Mouse (Mus musculus): ENCODE measurements around the gene Trabd2b.

Gene Trabd2b

GRCm38 (mm10) chr4:114406355-114407101 is at the start of gene Trabd2b:
Gene Trabd2b, plus strand, starts transcription at chr4:114406724.
- peak; percentile 33 to 50 for DNase-seq

GRCm38 (mm10) chr4:114357420-114357819 is 49.1 kb upstream of the Trabd2b start:
- DNase-seq, result no peak

- no peak for DNase-seq
Observed at GRCm38 (mm10) chr4:114358874-114359273, 47.6 kb upstream of the Trabd2b start.

GRCm38 (mm10) chr4:114359818-114360217 is 46.7 kb upstream of the Trabd2b start:
- DNase-seq, result no peak

- DNase-seq, result no peak
Observed at GRCm38 (mm10) chr4:114361336-114361735, 45.2 kb upstream of the Trabd2b start.

- no peak for DNase-seq
Observed at GRCm38 (mm10) chr4:114365000-114365399, 41.5 kb upstream of the Trabd2b start.

GRCm38 (mm10) chr4:114365595-114365994 is 40.9 kb upstream of the Trabd2b start:
- DNase-seq, result no peak

GRCm38 (mm10) chr4:114367005-114367404 is 39.5 kb upstream of the Trabd2b start:
- DNase-seq, result peak; percentile 27 to 35

- no peak for DNase-seq
Observed at GRCm38 (mm10) chr4:114367840-114368239, 38.7 kb upstream of the Trabd2b start.

GRCm38 (mm10) chr4:114369591-114369990 is 36.9 kb upstream of the Trabd2b start:
- DNase-seq, result no peak

GRCm38 (mm10) chr4:114370935-114371715 is 35.4 kb upstream of the Trabd2b start:
- DNase-seq, result no peak

- no peak for DNase-seq
Observed at GRCm38 (mm10) chr4:114372699-114373098, 33.8 kb upstream of the Trabd2b start.

- DNase-seq, result no peak
Observed at GRCm38 (mm10) chr4:114374330-114374729, 32.2 kb upstream of the Trabd2b start.

- no peak for DNase-seq
Observed at GRCm38 (mm10) chr4:114377531-114377930, 29.0 kb upstream of the Trabd2b start.

GRCm38 (mm10) chr4:114378512-114378911 is 28.0 kb upstream of the Trabd2b start:
- DNase-seq, result no peak

GRCm38 (mm10) chr4:114379416-114379956 is 27.0 kb upstream of the Trabd2b start:
- no peak for DNase-seq

GRCm38 (mm10) chr4:114382627-114383026 is 23.9 kb upstream of the Trabd2b start:
- DNase-seq, result no peak

- DNase-seq, result peak; percentile 86 to 89
Observed at GRCm38 (mm10) chr4:114385236-114385635, 21.3 kb upstream of the Trabd2b start.

- peak; percentile 89 to 96 for DNase-seq
Observed at GRCm38 (mm10) chr4:114386395-114386811, 20.1 kb upstream of the Trabd2b start.

GRCm38 (mm10) chr4:114387527-114388135 is 18.9 kb upstream of the Trabd2b start:
- peak in 1 of 2 experiments; percentile 31 for DNase-seq

GRCm38 (mm10) chr4:114388306-114388705 is 18.2 kb upstream of the Trabd2b start:
- DNase-seq, result no peak

- DNase-seq, result no peak
Observed at GRCm38 (mm10) chr4:114389653-114390052, 16.9 kb upstream of the Trabd2b start.

GRCm38 (mm10) chr4:114397625-114398024 is 8.9 kb upstream of the Trabd2b start:
- DNase-seq, result peak; percentile 36 to 37
